ENCODE assay signal across 9 mouse cellular contexts in genomic region chr6:149010766-149011301, GRCm38 (mm10).
A peak's percentile ranks its signal among the peaks of the same experiment; 100 is the strongest.
DNase-seq lines count a peak whose midpoint lies in the region; ATAC-seq and TF ChIP-seq lines count a peak whose summit lies in the region.
"Had no signal": no experiment of that assay in that cellular context is flagged by ENCODE, and none has a peak within 500 bp of the region (broad histone marks: within the 10 kb centered on the region; RNA-seq: fewer than 3 reads in every experiment).

No protein-coding gene starts in this region.

- peak; percentile 45 for DNase-seq in kidney, adult 9 months
- DNase-seq in kidney, adult 18-20 months, result no peak
- DNase-seq in CD4-positive helper T cell, adult 2 months (ENCODE audit: low read depth, low spot score), result peak; percentile 16
- DNase-seq in G1E (ENCODE audit: low spot score), result no peak
- peak; percentile 68 for DNase-seq in forebrain, postnatal 0 days
- peak; percentile 58 for DNase-seq in retina, embryonic 14.5 days (ENCODE audit: low spot score)
- DNase-seq in cerebellum, adult 11 months, result no peak

- H3K9me3 ChIP-seq in G1E (replicated peaks), result no peaks in the 10 kb centered on the region
- no peaks in the 10 kb centered on the region for H3K9me3 ChIP-seq in forebrain, postnatal 0 days (ENCODE audit: low read length)
- H3K9me3 ChIP-seq: heart, embryonic 13.5 days had no signal

- peak; percentile 49 for ATAC-seq in G1E (ENCODE audit: extremely low read depth, insufficient number of reproducible peaks, low FRiP score, poor library complexity, severe bottlenecking)
- peak; percentile 40 for ATAC-seq in forebrain, postnatal 0 days
- no peak for ATAC-seq in activated CD4-positive, CD25-positive, alpha-beta regulatory T cell, adult 4 months

- H3K4me3 ChIP-seq in G1E (ENCODE audit: low read depth, low read length), result no peak overlapping the region
- no peak overlapping the region for H3K4me3 ChIP-seq in forebrain, postnatal 0 days (ENCODE audit: low read depth, low read length)
- H3K4me3 ChIP-seq: heart, embryonic 13.5 days had no signal

- peaks cover 2% of the 10 kb centered on the region; the same call in 1 of the 2 replicates for H3K4me1 ChIP-seq in G1E (ENCODE audit: insufficient read depth, low read depth, low read length)
- no peaks in the 10 kb centered on the region for H3K4me1 ChIP-seq in forebrain, postnatal 0 days (ENCODE audit: insufficient read depth)
- H3K4me1 ChIP-seq: heart, embryonic 13.5 days had no signal

- H3K36me3 ChIP-seq in G1E (replicated peaks), result no peaks in the 10 kb centered on the region
- peaks cover 44% of the 10 kb centered on the region for H3K36me3 ChIP-seq in forebrain, postnatal 0 days (ENCODE audit: insufficient read depth)

- H3K4me2 ChIP-seq in forebrain, postnatal 0 days (ENCODE audit: low read depth), result no peak overlapping the region
- H3K4me2 ChIP-seq: heart, embryonic 13.5 days had no signal

- no peak for TF ChIP-seq CTCF in G1E (IDR thresholded peaks at IDR 0.05; ENCODE audit: low read depth, low read length)
- TF ChIP-seq CTCF in forebrain, postnatal 0 days (IDR thresholded peaks at IDR 0.05; ENCODE audit: low read depth), result peak; percentile 70

- no peaks in the 10 kb centered on the region for H3K27me3 ChIP-seq in G1E (ENCODE audit: insufficient read depth, low read length)
- no peaks in the 10 kb centered on the region for H3K27me3 ChIP-seq in forebrain, postnatal 0 days (ENCODE audit: insufficient read depth, low read length)
- H3K27me3 ChIP-seq: heart, embryonic 13.5 days had no signal

- H3K27ac ChIP-seq in forebrain, postnatal 0 days (ENCODE audit: low read depth, low read length), result no peak overlapping the region
- H3K27ac ChIP-seq: heart, embryonic 13.5 days had no signal

- no peak overlapping the region for H3K9ac ChIP-seq in forebrain, postnatal 0 days
- H3K9ac ChIP-seq: heart, embryonic 13.5 days had no signal

Comparison
In these comparisons a context has a peak if more than half of its experiments do, and no peak if none do; other contexts are left out.
1. DNase-seq: peak in kidney, adult 9 months (single experiment), CD4-positive helper T cell, adult 2 months (single experiment), forebrain, postnatal 0 days (single experiment) and retina, embryonic 14.5 days (single experiment); none in kidney, adult 18-20 months (single experiment), G1E (single experiment) and cerebellum, adult 11 months (single experiment).